In genomic region chr9:40482351-40483084, GRCm38 (mm10) we compare ENCODE assay signal across 8 mouse cellular contexts. TPM values are rescaled to one million over a fixed set of nuclear protein-coding genes. Genes with fewer than 3 reads are reported as not detected.
A peak's percentile ranks its signal among the peaks of the same experiment; 100 is the strongest.
DNase-seq lines count a peak whose midpoint lies in the region; ATAC-seq and TF ChIP-seq lines count a peak whose summit lies in the region.
"Not testable (repeated sequence)": the region's sequence is repeated elsewhere in the genome, so short reads cannot be mapped to it uniquely, and the experiment has no call there.

No protein-coding gene starts in this region.

- not testable (repeated sequence) for TF ChIP-seq POLR2A in CH12.LX (IDR thresholded peaks at IDR 0.05; ENCODE audit: low read depth, low read length); thymus, adult 2 months (IDR thresholded peaks at IDR 0.05; ENCODE audit: control insufficient read depth, extremely low read depth, insufficient read depth, low read length, poor library complexity)

- WGBS in thymus, adult 2 months: 25% methylated on average over 7 of the region's 7 CpGs

- H3K9ac ChIP-seq in CH12.LX (ENCODE audit: insufficient read depth, low read depth): not testable (repeated sequence)

- ATAC-seq in megakaryocyte, adult 5-6 weeks (ENCODE audit: poor library complexity, severe bottlenecking): 0 out of 2 replicates have a peak, but pooled peaks have one; percentile 17

- H3K27ac ChIP-seq in CH12.LX (ENCODE audit: insufficient read depth, low read depth); thymus, adult 2 months (ENCODE audit: control insufficient read depth, insufficient read depth, low read length): not testable (repeated sequence)

- H3K4me1 ChIP-seq in CH12.LX (ENCODE audit: control insufficient read depth in 1 of 2, insufficient read depth in 2 of 2): peaks cover 5 to 13% of the 10 kb centered on the region in 2 experiments; a peak in 3 of 4 replicates
- H3K4me1 ChIP-seq in thymus, adult 2 months (replicated peaks; ENCODE audit: control insufficient read depth, insufficient read depth, low read length): not testable (repeated sequence)

- not testable (repeated sequence) for H3K27me3 ChIP-seq in CH12.LX (replicated peaks); thymus, adult 2 months (ENCODE audit: control insufficient read depth, insufficient read depth, low read length)

- TF ChIP-seq CTCF in CH12.LX (conservative IDR thresholded peaks at IDR 0.05 in 1 of 2, IDR thresholded peaks at IDR 0.05 in 1 of 2; ENCODE audit: low read depth in 2 of 2, low read length in 2 of 2); thymus, adult 2 months (IDR thresholded peaks at IDR 0.05; ENCODE audit: borderline replicate concordance, control insufficient read depth, extremely low read depth, insufficient read depth, low read length, poor library complexity): not testable (repeated sequence)

- not testable (repeated sequence) for H3K79me2 ChIP-seq in CH12.LX (replicated peaks; ENCODE audit: control insufficient read depth, extremely low read depth, insufficient read depth, poor library complexity, severe bottlenecking)

- not testable (repeated sequence) for H3K9me3 ChIP-seq in CH12.LX (replicated peaks; ENCODE audit: low read length)

- dilution Hi-C loops in CH12.LX (cut with MboI; ENCODE audit: extremely low pct_ligation_motif_present, extremely low pct_unique_long_range_greater_than_20kb, low sequenced_read_pairs): not testable (repeated sequence)

- H3K36me3 ChIP-seq in CH12.LX (replicated peaks in 1 of 2; ENCODE audit: control insufficient read depth in 1 of 2, insufficient read depth in 1 of 2, low read length in 1 of 2); thymus, adult 2 months (ENCODE audit: control insufficient read depth, insufficient read depth, low read length): not testable (repeated sequence)

- TF ChIP-seq RAD21 in CH12.LX (IDR thresholded peaks at IDR 0.05; ENCODE audit: low read depth, low read length): not testable (repeated sequence)

- peak; percentile 18; the same call in 1 of the 2 replicates for TF ChIP-seq EP300 in CH12.LX (IDR thresholded peaks at IDR 0.05; ENCODE audit: low read length)

- DNase-seq in CD4-positive helper T cell, adult 2 months (ENCODE audit: low read depth, low spot score): peak; percentile 69
- not testable (repeated sequence) for DNase-seq in CH12.LX (ENCODE audit: extremely low read depth); thymus, adult 2 months
- DNase-seq in T-cell, adult 2 months (ENCODE audit: low spot score): peak; percentile 28
- peak; percentile 5 for DNase-seq in heart, adult 11 months
- DNase-seq in induced T-regulatory cell, adult 2 months (ENCODE audit: low read depth): peak; percentile 74
- DNase-seq in naive thymus-derived CD4-positive, alpha-beta T cell, adult 2 months (ENCODE audit: low read depth): peak; percentile 74

- H3K4me2 ChIP-seq in CH12.LX (ENCODE audit: insufficient read depth, low read depth, poor library complexity, severe bottlenecking): peak overlapping the region; percentile 50

- H3K4me3 ChIP-seq in CH12.LX (replicated peaks in 1 of 3; ENCODE audit: low read depth in 2 of 3, low read length in 2 of 3, poor library complexity in 1 of 3): not testable (repeated sequence)
- peak overlapping the region; percentile 42 for H3K4me3 ChIP-seq in thymus, adult 2 months (ENCODE audit: control insufficient read depth, insufficient read depth, low read length)

- in situ Hi-C loops in CH12.LX (cut with MboI; ENCODE audit: low pct_ligation_motif_present, low pct_unique_long_range_greater_than_20kb, low sequenced_read_pairs): not testable (repeated sequence)

TF ChIP-seq in CH12.LX, 34 proteins besides CTCF, POLR2A, EP300 and RAD21:
- peak; percentile 38 for TF ChIP-seq ZNF384 (IDR thresholded peaks at IDR 0.05; ENCODE audit: low read depth, low read length)
- TF ChIP-seq IRF4 (IDR thresholded peaks at IDR 0.05; ENCODE audit: low read depth, low read length): peak; percentile 58; the same call in 1 of the 2 replicates
- 0 out of 2 replicates have a peak, but pooled peaks have one; percentile 29 for TF ChIP-seq SIN3A (IDR thresholded peaks at IDR 0.05; ENCODE audit: low read length)
- TF ChIP-seq ETS1 (conservative IDR thresholded peaks at IDR 0.05; ENCODE audit: low read depth, low read length): peak; percentile 92
- peak; percentile 20; the same call in 1 of the 2 replicates for TF ChIP-seq TCF12 (IDR thresholded peaks at IDR 0.05; ENCODE audit: low read depth, low read length)

RNA-seq across cellular contexts. Expression of gene Gramd1b, which starts 48.7 kb away (rescaled TPM):
- 14.8 and 16.7 TPM in 2 replicates for total RNA-seq in CH12.LX (2012; rRNA removed)
- total RNA-seq in CH12.LX (2014; rRNA removed): 11.1 and 13.3 TPM in 2 replicates
- 29.9 and 40.8 TPM in 2 replicates for polyA plus RNA-seq in CH12.LX (2012; ENCODE audit: insufficient read length, low read depth)
- 21.4 and 23.0 TPM in 2 replicates for total RNA-seq in megakaryocyte, adult 5-6 weeks (2015)
- total RNA-seq in megakaryocyte, adult 5-6 weeks (2017): 12.9 and 20.1 TPM in 2 replicates
- 33.3 and 43.0 TPM in 2 replicates for polyA plus RNA-seq in thymus, adult 2 months (2012; rRNA removed)
